Mouse (Mus musculus): ENCODE results near the gene Psmg4.

- TF ChIP-seq CTCF (IDR thresholded peaks at IDR 0.05; ENCODE audit: low read depth) (no peak), EP300 (IDR thresholded peaks at IDR 0.05; ENCODE audit: low read depth) (no peak)
Observed at GRCm38 (mm10) chr13:34134276-34134675, 28.5 kb upstream of the Psmg4 start.

Data from liver, embryonic 14.5 days (tissue).